Mouse (Mus musculus) kidney, embryonic 15.5 days (tissue): ENCODE measurements around the gene 9230112D13Rik. TPM values are rescaled to one million over a fixed set of nuclear protein-coding genes. Genes with fewer than 3 reads are reported as not detected.

Experiments used
- ATAC-seq: fragments of 200-750 bp; cut with Nextera tagmentation; replicated peaks from 2 replicates; pipeline ENCODE4 v1.8.0; 2017; ENCODE audit warnings: moderate TSS enrichment; ENCODE audit not compliant: low FRiP score
- H3K27ac ChIP-seq: fragments of 300-500 bp; sonication (generic); 2 replicates; pipeline ENCODE4 v1.5.1; 2015; ENCODE audit warnings: mild to moderate bottlenecking, inconsistent platforms
- H3K27me3 ChIP-seq: fragments of 300-500 bp; sonication (generic); 2 replicates; pipeline ENCODE4 v1.6.1; 2015; ENCODE audit warnings: inconsistent platforms
- H3K36me3 ChIP-seq: fragments of 300-500 bp; sonication (generic); 2 replicates; pipeline ENCODE4 v1.6.1; 2015; ENCODE audit warnings: inconsistent platforms
- H3K4me1 ChIP-seq: fragments of 300-500 bp; sonication (generic); 2 replicates; pipeline ENCODE4 v1.6.1; 2015; ENCODE audit warnings: inconsistent platforms
- H3K4me2 ChIP-seq: fragments of 300-500 bp; sonication (generic); 2 replicates; pipeline ENCODE4 v1.6.1; 2015; ENCODE audit warnings: moderate library complexity, mild to moderate bottlenecking, inconsistent platforms
- H3K4me3 ChIP-seq: fragments of 300-500 bp; sonication (generic); replicated peaks from 2 replicates; pipeline ENCODE4 v1.5.1; 2015; ENCODE audit warnings: mild to moderate bottlenecking, inconsistent platforms
- H3K9ac ChIP-seq: fragments of 300-500 bp; sonication (generic); 2 replicates; pipeline ENCODE4 v1.6.1; 2015; ENCODE audit warnings: mild to moderate bottlenecking, inconsistent platforms
- H3K9me3 ChIP-seq: fragments of 300-500 bp; sonication (generic); replicated peaks from 2 replicates; pipeline ENCODE4 v1.6.1; 2016; ENCODE audit warnings: inconsistent platforms
- WGBS: fragments of 180-500 bp; shearing (Covaris S2); methylation state at CpG from one replicate; pipeline ENCODE4 v1.1.7; 2015; ENCODE audit warnings: mixed read lengths; 5-methylcytosine and 5-hydroxymethylcytosine counted together
- polyA plus RNA-seq: library from polyadenylated mRNA; unstranded; fragments of >200 nt; fragmentation: Nextera tagmentation; extraction: Ambion mirVana; gene quantifications from 2 replicates; pipeline ENCODE4 v1.2.1, GENCODE M21; 2015

9230112D13Rik gene
- not detected in 2 replicates for polyA plus RNA-seq

DNA sequence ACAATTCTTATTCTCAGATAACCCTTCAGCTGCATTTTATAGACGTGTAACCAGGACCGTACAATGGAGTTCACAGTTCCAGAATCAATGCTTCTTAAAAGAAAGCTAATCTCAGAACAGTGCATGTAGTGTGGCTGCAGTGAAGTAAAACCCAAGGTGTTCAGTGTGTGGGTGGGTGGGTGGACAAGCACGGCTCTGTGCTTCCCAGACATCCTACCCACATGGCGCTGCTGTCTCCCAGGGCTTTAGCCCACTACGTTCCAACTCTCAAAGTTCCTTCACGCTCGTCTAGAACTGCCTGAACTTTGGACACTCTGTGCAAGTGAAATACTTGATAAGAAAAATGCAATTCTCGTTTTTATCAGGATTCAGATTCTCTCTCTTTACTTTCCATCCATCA, at the start of gene 9230112D13Rik:
Gene 9230112D13Rik (minus strand): TSS at position 101 of the 400 bp plus-strand sequence.
- Histone ChIP-seq H3K36me3 (no peaks in the 10 kb centered on the region), H3K4me1 (no peaks in the 10 kb centered on the region), H3K9ac (no peak within 1 kb of the TSS), H3K27ac (no peak within 1 kb of the TSS), H3K4me3 (no peak within 1 kb of the TSS), H3K27me3 (peaks cover 21% of the 10 kb centered on the region), H3K9me3 (no peaks in the 10 kb centered on the region), H3K4me2 (no peak within 1 kb of the TSS)
- 85% methylated on average over 8 of the region's 8 CpGs for WGBS
- ATAC-seq: no peak

DNA sequence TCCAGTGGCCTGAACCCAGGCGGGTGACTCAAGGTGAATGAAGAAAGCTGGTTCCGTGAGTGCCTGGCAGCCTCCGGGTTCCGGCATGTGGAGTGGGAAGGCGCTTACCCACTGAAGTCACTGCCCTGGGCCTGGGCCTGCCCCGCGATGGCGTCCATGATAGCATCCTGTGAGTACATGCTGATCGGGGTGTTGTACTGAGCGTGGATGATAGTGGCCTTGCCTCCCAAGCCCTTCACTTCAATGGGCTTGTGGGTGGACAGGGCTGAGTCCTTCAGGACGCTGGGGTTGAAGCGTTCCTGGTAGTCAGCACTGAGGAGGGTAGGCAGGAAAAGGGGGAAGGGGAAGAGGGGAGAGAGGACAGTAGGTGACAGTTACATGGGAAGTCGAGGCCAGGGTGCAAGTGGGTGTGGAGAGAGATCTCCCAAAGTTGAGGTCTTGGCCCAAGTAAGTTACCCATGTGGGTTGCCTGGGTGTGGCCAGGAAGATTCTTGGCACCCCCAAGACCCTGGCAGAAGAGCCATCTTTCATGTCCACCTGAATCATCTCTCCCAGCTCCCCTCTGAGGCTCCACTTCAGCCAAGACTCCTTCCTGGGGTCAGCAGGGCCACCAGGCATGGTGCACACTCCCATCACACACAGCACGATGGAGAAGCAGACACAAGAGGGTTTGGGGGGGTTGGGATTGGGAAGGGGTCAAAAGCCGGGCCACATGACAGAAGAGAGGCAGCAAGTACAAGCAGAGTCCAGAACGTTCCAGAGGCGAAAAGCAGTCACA, 49.2 kb upstream of the 9230112D13Rik start:
- H3K9me3 ChIP-seq: no peaks in the 10 kb centered on the region
- no peaks in the 10 kb centered on the region for H3K36me3 ChIP-seq
- peaks cover 7% of the 10 kb centered on the region; the same call in 1 of the 2 replicates for H3K27me3 ChIP-seq
- no peak overlapping the region for H3K4me3 ChIP-seq
- no peak overlapping the region for H3K9ac ChIP-seq
- peaks cover 29% of the 10 kb centered on the region for H3K4me1 ChIP-seq
- 85% methylated on average over 17 of the region's 17 CpGs for WGBS
- no peak overlapping the region for H3K4me2 ChIP-seq
- H3K27ac ChIP-seq: no peak overlapping the region
- no peak for ATAC-seq

DNA sequence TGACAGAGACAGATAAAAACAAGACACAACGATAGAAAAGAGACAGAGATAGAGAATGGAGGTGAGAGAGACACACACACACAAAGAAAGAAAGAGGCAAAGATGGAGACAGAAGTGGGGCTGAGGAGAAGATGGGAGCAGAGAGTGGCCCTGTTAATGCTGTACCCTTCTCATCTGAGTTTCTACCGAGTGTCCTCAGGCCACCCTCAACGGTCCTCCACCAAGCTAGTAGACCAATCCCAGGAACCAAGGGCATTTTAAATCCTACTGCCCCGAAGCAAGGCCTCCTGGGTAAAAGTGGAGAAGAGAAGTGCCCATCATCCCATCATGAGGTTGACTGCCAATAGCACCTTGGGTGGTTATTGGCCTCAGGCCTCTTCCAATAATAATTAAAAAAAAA, 48.3 kb upstream of the 9230112D13Rik start:
- no peak overlapping the region for H3K4me3 ChIP-seq
- ATAC-seq: no peak
- WGBS: 90% methylated on average over 4 of the region's 4 CpGs

DNA sequence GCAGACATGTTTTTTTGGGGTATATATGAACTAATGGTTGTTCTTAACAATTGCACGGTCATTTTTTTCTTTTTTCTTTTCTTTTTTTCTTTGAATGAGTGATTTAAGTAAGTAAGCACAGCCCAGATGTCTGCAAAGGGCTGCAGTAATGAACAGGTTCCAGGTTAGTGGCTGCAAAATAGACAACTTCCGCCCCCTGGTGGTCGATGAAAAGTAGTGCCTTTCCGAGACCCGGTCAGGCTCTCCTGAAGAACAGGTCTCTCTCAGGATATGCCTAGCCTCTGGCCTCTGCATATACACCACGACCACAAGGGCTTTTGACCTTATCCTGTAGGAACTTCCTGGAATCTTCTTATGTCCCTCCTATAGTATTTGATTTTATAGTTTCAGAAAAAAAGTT, 47.7 kb upstream of the 9230112D13Rik start:
- Histone ChIP-seq H3K9ac (no peak overlapping the region), H3K27me3 (peaks cover 7% of the 10 kb centered on the region; the same call in 1 of the 2 replicates), H3K4me3 (peak overlapping the region; percentile 34; the same call in 1 of the 2 replicates), H3K4me2 (peak overlapping the region; percentile 67), H3K9me3 (no peaks in the 10 kb centered on the region), H3K4me1 (peaks cover 34% of the 10 kb centered on the region), H3K27ac (no peak overlapping the region), H3K36me3 (no peaks in the 10 kb centered on the region)
- WGBS: 1% methylated on average over 6 of the region's 6 CpGs
- peak; percentile 78 for ATAC-seq

More for the DNA sequence above, 48.3 kb upstream of the 9230112D13Rik start:
- Histone ChIP-seq H3K9me3 (no peaks in the 10 kb centered on the region), H3K4me1 (peaks cover 29% of the 10 kb centered on the region), H3K4me2 (no peak overlapping the region), H3K27ac (no peak overlapping the region), H3K36me3 (no peaks in the 10 kb centered on the region), H3K27me3 (peaks cover 7% of the 10 kb centered on the region; the same call in 1 of the 2 replicates), H3K9ac (no peak overlapping the region)

DNA sequence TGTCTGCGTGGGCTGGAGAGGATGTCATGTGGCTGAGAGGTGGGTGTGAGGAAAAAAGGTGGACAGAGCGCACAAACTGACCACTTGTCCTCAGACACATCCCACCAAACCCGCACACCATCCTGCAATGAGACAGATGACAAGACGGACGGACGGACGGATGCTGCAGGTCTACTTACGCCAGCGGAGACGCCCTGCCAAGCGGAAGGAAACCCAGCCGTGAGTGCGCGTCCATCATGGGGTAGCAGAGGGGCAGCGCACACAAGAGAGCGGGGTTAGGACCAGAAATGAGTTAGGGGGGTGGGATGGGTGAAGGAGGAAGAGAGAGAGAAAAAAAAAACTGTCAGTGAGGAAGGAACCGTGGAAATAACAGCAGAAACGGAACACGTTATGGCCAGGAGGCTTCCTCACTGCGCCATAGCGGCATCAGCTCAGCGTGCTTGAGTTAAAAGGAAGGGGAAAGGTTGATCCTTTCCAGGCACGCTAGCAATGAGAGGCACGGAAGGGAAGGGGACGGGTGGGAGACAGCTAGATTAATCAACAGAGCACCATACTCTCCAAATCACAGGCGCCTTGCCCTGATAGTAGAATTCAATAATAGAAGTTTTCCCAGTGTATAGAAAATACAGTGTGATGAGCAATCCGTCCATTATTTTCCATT, 47.1 kb upstream of the 9230112D13Rik start:
- Histone ChIP-seq H3K4me2 (peak overlapping the region; percentile 67), H3K9ac (0 out of 2 replicates have a peak overlapping the region, but pooled peaks have one; percentile 35), H3K27ac (no peak overlapping the region), H3K36me3 (no peaks in the 10 kb centered on the region), H3K27me3 (peaks cover 7% of the 10 kb centered on the region; the same call in 1 of the 2 replicates), H3K4me3 (peak overlapping the region; percentile 34), H3K9me3 (no peaks in the 10 kb centered on the region), H3K4me1 (peaks cover 34% of the 10 kb centered on the region)
- 34% methylated on average over 27 of the region's 27 CpGs for WGBS
- no peak for ATAC-seq

DNA sequence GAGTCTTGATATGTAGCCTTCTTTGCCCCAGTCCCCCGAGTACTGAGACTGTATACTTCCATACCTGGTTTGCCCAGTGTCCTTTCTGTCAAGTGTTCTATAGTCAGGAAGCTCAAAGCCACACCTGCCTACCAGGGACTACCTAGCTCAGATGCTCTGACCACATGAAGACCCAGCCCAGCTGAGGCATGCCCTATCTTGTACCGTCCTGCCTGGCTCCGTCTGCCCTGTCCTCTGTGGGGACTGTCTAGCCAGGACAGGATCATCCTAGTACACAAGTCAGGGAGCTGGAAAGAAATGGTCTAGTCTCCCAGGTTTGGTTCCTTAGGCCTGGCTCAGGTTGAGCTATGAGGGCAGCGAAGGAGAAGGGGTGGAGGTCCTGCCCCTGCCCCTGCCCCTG, 46.0 kb upstream of the 9230112D13Rik start:
- ATAC-seq: no peak
- 78% methylated on average over 4 of the region's 4 CpGs for WGBS
- Histone ChIP-seq H3K4me1 (peaks cover 31% of the 10 kb centered on the region), H3K27ac (no peak overlapping the region), H3K9me3 (no peaks in the 10 kb centered on the region), H3K9ac (no peak overlapping the region), H3K4me3 (no peak overlapping the region), H3K4me2 (no peak overlapping the region), H3K36me3 (no peaks in the 10 kb centered on the region), H3K27me3 (peaks cover 7% of the 10 kb centered on the region; the same call in 1 of the 2 replicates)

DNA sequence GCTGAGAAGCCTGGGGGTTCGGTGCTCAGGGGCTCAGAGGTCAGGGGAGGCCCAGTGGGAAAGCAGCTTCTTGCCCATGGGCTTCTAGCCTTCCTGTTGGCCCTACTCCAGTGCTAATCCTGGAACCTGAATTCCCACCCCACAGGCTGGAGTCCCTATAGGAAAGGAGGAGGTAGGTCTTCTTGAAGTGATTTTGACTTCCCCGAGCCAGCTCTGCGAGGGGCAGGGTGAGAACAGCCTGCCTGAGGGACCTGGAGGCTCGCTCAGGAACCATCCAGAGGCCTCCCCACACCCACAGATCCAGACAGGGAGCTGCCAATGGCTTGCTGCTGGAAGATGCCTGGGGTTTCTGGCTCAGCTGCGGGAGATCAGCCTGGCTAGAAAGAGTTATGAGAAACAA, 45.1 kb upstream of the 9230112D13Rik start:
- Histone ChIP-seq H3K4me3 (no peak overlapping the region), H3K4me1 (peaks cover 31% of the 10 kb centered on the region), H3K36me3 (no peaks in the 10 kb centered on the region), H3K4me2 (no peak overlapping the region), H3K27ac (no peak overlapping the region), H3K9ac (no peak overlapping the region), H3K27me3 (peaks cover 7% of the 10 kb centered on the region; the same call in 1 of the 2 replicates), H3K9me3 (no peaks in the 10 kb centered on the region)
- 48% methylated on average over 5 of the region's 5 CpGs for WGBS
- no peak for ATAC-seq

DNA sequence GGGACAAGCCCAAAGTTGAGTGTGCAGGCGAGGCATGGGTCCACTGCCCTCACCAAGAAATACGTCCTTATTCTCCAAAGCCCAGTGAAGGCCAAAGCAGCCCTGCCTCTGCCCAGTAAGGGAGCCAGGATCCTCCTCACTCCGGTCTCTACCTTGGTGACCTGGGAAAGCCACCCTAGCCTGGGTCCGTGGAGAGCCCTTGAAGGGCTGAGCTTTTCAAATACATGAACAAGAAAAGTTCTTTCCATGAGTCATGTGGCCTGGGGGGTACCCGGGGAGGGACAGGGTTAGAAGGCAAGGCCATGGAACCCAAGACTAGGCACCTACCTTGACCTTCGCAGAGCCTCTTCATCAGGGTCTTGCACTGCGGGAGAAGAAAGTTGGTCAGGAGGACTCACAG, 43.9 kb upstream of the 9230112D13Rik start:
- Histone ChIP-seq H3K9me3 (no peaks in the 10 kb centered on the region), H3K36me3 (no peaks in the 10 kb centered on the region), H3K4me3 (no peak overlapping the region), H3K4me1 (peaks cover 31% of the 10 kb centered on the region), H3K27me3 (peaks cover 7% of the 10 kb centered on the region; the same call in 1 of the 2 replicates), H3K4me2 (no peak overlapping the region), H3K27ac (no peak overlapping the region), H3K9ac (no peak overlapping the region)
- no peak for ATAC-seq
- 91% methylated on average over 7 of the region's 7 CpGs for WGBS

DNA sequence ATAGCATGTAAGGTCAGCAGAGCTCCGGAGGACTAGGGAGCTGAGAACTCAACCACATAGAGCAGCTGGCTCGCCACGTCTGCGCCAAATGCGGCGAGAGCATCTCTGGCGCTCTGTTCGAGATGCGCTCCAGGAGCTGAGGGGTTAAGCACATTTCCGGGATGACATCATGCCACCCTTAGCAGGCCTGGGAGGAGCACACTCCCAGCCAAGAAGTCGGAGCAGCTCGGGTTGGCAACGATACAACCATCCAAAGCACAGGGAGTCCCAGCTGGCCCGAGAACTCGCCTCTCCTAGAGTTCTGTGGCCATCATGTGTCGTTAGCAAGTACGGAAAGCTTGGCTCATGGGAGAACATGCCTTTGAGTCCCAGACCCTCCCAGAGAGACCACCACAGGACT, 43.1 kb upstream of the 9230112D13Rik start:
- Histone ChIP-seq H3K27me3 (peaks cover 7% of the 10 kb centered on the region; the same call in 1 of the 2 replicates), H3K9me3 (no peaks in the 10 kb centered on the region), H3K36me3 (no peaks in the 10 kb centered on the region), H3K4me3 (no peak overlapping the region), H3K9ac (no peak overlapping the region), H3K4me1 (peaks cover 31% of the 10 kb centered on the region), H3K4me2 (peak overlapping the region; percentile 7; the same call in 1 of the 2 replicates), H3K27ac (no peak overlapping the region)
- 66% methylated on average over 17 of the region's 17 CpGs for WGBS
- ATAC-seq: no peak; the same call in 1 of the 2 replicates

DNA sequence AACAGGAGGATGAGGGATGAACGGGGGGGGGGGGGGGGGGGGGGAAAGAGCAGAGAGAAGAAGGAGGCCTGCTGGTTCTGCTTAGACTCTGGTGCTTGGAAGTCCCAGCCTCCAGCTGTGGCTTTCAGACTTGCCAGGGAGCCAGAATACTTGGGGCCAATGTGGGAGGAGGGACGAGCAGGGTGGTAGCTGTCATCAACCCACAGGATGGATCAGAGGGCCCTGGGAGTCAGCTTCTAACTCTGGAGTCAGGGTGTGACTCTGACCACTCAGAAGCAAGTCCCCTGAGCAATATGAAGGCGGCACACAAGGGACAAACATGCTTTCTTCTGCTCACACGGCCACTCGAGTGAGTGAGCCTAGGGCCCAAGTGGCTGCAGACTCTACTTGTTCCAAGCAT, 42.0 kb upstream of the 9230112D13Rik start:
- no peak overlapping the region for H3K4me3 ChIP-seq
- peaks cover 26% of the 10 kb centered on the region for H3K4me1 ChIP-seq
- no peak for ATAC-seq
- H3K27me3 ChIP-seq: peaks cover 5% of the 10 kb centered on the region; the same call in 1 of the 2 replicates
- H3K4me2 ChIP-seq: no peak overlapping the region
- H3K27ac ChIP-seq: no peak overlapping the region
- no peak overlapping the region for H3K9ac ChIP-seq
- H3K36me3 ChIP-seq: no peaks in the 10 kb centered on the region
- 74% methylated on average over 5 of the region's 5 CpGs for WGBS
- no peaks in the 10 kb centered on the region for H3K9me3 ChIP-seq

DNA sequence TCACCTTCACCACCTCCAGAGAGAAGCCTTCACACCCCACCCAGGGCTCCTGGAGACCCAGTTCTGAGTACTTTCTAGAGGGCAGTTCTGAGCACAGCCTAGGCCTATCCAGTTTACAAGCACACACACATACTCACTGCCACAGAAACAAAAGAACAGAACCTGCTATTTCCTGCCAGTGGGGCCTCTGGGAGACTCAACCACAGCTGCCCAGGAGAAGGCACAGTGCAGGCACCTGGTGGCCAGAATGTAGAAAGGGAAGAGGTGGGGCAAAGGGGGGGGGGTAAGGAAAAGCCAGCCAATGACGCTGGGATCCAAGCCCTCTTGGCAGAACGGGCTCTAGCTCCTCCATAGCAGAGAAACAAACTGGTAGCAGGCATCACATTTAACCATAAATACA, 39.8 kb upstream of the 9230112D13Rik start:
- no peak overlapping the region for H3K4me3 ChIP-seq
- no peak overlapping the region for H3K4me2 ChIP-seq
- 15% methylated on average over 2 of the region's 2 CpGs for WGBS
- peaks cover 7% of the 10 kb centered on the region; the same call in 1 of the 2 replicates for H3K4me1 ChIP-seq
- no peaks in the 10 kb centered on the region for H3K9me3 ChIP-seq
- no peaks in the 10 kb centered on the region for H3K36me3 ChIP-seq
- ATAC-seq: no peak
- no peaks in the 10 kb centered on the region for H3K27me3 ChIP-seq
- H3K27ac ChIP-seq: no peak overlapping the region
- no peak overlapping the region for H3K9ac ChIP-seq

DNA sequence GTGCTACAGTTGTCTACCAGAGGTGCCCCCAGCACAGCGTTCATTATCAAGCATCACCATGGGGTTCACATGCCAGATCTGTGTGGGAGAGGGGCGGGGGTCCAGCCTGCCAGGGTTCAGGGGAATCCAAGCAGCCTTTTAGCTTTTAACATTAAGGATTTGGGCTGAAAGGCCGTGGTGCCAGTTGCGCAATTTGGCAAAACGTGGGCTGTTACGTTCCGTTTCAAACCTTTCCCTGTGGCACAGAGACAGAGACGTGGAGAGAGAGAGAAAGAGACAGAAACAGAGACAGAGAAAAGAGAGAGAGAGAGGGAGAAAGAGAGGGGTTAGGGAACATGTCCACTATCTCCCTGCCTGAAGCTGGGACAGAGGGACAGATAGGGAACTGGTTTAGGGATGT, 39.0 kb upstream of the 9230112D13Rik start:
- Histone ChIP-seq H3K27ac (no peak overlapping the region), H3K4me3 (no peak overlapping the region), H3K4me1 (peaks cover 5% of the 10 kb centered on the region; the same call in 1 of the 2 replicates), H3K27me3 (no peaks in the 10 kb centered on the region), H3K4me2 (no peak overlapping the region), H3K9ac (no peak overlapping the region), H3K36me3 (no peaks in the 10 kb centered on the region), H3K9me3 (no peaks in the 10 kb centered on the region)
- 91% methylated on average over 8 of the region's 8 CpGs for WGBS
- no peak for ATAC-seq
